Mouse (Mus musculus): ENCODE data around the gene Hs2st1.

The Hs2st1 gene

DNA sequence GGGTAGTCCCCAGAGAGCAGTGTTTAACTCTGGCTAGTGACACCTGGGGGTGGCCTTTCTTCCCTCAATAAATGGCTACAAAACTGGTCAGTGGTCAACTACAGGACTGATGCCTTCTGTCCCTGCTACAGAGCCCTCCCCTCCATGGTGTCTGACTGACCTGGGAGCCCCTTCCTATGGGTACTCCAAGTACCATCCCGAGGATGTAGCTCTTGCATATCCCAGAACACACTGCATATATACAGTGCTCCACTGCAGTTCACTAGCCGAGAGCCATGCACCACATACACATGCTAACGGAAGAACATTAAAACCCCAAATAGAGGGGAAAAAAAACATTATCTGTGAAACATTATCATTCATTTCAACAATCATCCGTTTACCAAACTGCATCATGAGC, 61.6 kb downstream of the Hs2st1 start:
- DNase-seq (ENCODE audit: low read depth, low spot score) = no peak

GRCm38 (mm10) chr3:144507885-144508284, 62.1 kb downstream of the Hs2st1 start:
- no peak for DNase-seq (ENCODE audit: low read depth, low spot score)

- DNase-seq (ENCODE audit: low read depth, low spot score) = peak; percentile 88
Observed at GRCm38 (mm10) chr3:144506213-144506612, 63.8 kb downstream of the Hs2st1 start.

GRCm38 (mm10) chr3:144501930-144502329, 68.1 kb downstream of the Hs2st1 start:
- no peak for DNase-seq (ENCODE audit: low read depth, low spot score)

DNA sequence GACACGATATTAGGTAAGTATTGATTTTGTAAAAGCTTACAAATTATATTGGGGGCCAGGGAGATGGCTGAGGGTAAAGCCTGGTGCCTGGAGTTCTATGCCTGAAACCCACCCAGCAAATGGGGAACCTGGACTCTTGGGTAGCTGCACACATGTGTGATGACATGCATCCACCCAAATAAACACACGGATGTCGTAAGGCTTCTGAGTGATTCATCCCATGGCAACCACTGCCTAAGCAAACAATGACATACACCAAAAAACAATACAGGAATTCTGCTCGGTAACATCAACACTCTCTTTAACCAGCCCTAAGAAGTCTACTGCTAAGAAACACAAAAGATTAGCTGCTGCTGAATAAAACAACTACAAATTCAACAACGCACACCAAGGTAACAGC, 73.2 kb downstream of the Hs2st1 start:
- DNase-seq (ENCODE audit: low read depth, low spot score) = peak; percentile 62

DNA sequence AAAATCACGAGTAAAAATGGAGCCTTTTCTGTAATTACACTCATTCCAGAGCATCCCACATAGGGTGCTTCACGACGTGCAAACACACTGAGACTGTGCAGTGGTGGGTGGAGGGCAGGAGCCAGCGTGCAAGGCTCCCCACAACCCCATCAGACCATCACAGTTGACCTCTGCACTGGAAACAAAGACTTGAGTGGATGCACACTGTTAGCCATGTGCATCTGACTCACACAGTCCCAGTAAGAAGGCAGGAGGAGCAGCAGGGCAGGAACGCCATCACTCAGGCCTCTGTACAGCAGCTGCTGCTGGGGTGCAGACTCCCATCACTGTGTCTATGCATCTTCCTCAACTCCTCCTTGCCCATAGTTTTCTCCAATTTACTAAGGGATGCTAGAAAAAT, 75.1 kb downstream of the Hs2st1 start:
- no peak for DNase-seq (ENCODE audit: low read depth, low spot score)

DNA sequence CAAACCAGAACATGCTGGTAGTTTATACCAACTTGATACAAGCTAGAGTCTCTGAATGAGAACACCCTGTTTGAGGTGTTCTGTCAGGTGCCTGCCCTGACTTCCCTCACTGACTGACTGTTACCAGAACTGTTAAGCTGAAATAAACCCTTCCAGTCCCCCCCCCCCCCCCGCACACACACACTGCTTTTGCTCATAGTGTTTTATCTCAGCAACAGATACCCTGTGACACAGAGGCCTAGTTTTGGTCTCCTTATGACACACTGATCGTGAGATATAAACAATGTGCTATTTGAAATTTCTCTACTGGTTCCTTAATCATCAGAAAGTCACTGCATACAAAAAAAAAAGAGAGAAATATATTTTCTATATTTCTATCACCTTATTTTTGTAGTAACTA, 81.2 kb downstream of the Hs2st1 start:
- DNase-seq (ENCODE audit: low read depth, low spot score) = no peak

- no peak for DNase-seq (ENCODE audit: low read depth, low spot score)
Observed at GRCm38 (mm10) chr3:144480595-144480994, 89.4 kb downstream of the Hs2st1 start.

DNA sequence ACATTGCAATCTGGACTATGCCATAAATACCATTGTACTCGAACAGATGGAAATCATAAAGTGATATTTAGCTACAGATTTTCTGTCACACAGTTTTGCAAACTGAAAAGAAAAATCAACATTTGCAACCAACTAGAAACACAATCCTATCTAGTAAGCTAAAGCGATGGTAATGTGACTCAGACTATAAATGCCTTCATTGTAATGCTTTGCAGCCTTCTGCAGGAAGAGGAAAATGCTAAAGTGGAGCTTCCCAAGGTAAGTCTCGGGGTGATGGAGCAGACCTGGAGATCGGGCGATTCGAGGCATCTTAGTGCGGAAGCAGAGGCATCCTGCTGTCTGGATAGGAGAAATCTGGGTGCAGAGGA, 91.6 kb downstream of the Hs2st1 start:
- DNase-seq (ENCODE audit: low read depth, low spot score) = no peak

- no peak for DNase-seq (ENCODE audit: low read depth, low spot score)
Observed at GRCm38 (mm10) chr3:144477707-144478426, 92.1 kb downstream of the Hs2st1 start.

GRCm38 (mm10) chr3:144475891-144476290, 94.1 kb downstream of the Hs2st1 start:
- DNase-seq (ENCODE audit: low read depth, low spot score) = no peak

DNA sequence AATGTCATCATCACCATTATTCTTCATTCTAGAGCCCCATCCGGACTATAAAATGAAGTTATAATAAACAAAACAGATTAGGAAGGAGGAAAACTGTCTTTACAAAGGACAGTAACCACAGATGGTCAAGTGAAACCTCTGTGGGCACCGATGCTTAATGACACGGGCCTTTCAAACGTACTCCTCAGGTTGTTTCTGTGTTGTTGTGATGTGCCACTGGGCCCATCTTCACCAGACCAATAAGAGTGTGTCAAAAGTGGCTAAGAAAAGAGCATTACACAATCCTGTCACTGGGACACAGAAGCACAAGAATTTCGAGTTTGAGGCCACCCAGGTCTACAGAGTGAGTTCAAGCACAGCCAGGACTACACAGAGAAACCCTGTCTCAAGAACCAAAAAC, 95.3 kb downstream of the Hs2st1 start:
- no peak for DNase-seq (ENCODE audit: low read depth, low spot score)

DNA sequence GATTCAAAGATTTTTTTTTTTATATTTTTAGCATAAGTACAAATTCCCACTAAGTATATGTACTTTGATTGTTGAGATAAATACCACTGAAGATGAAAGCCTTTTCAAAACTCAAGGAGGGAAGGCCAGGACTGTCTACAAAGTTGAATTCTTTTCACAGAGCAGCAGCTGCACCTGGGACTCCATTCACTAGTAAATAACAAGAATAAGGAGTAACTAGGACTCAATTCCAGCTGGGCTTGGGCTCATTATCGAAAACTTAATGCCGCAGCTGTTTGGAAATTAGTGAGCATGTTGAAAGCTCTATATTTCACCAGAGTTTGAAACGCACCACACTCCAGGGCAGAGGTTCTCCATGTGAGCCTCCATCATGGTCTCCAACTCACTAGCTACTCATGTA, 98.0 kb downstream of the Hs2st1 start:
- no peak for DNase-seq (ENCODE audit: low read depth, low spot score)

DNA sequence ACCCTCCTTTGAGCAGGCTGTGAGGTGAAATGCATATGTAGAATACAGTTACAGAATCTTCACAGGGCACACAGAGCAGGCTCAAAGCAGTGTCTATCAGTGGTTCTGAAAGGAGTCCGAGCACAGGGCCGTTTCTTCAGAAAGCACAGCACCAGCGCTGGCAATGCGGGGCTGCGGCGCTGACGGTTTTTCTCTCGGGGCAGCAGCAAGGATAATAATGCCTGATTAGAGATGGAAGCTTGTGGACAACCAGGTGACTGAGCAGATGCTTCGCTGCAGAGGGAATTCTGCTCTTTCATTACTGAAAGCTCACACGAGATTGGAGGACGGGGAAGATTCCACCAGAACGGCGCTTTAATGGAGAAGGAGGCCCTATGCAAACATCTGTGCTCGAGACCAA, 99.1 kb downstream of the Hs2st1 start:
- DNase-seq (ENCODE audit: low read depth, low spot score) = no peak

GRCm38 (mm10) chr3:144467521-144467920, 102.5 kb downstream of the Hs2st1 start:
- peak; percentile 60 for DNase-seq (ENCODE audit: low read depth, low spot score)

- DNase-seq (ENCODE audit: low read depth, low spot score) = peak; percentile 18
Observed at GRCm38 (mm10) chr3:144466108-144466678, 103.8 kb downstream of the Hs2st1 start.

GRCm38 (mm10) chr3:144462679-144463078, 107.3 kb downstream of the Hs2st1 start:
- no peak for DNase-seq (ENCODE audit: low read depth, low spot score)

- no peak for DNase-seq (ENCODE audit: low read depth, low spot score)
Observed at GRCm38 (mm10) chr3:144460183-144460788, 109.7 kb downstream of the Hs2st1 start.

DNA sequence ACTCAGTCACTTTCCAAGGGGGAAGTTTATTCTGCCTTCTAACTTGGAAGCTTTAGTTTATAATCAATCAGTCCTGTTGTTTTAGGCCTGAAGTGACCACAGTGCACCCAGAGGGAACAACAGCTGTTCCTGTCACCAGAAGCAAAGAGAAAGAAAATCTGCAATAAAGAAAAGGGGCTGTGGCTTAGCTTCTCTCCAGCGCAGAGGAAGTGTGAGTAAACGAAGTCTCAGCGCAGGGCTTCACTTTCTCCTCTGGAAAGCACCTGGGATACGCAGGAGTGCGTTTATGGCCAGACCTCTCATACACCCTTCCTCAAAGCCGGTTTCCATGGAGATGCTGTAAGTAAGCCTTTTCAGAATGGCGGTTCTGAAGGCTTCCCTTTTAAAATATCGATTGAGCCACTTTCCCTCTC, 110.7 kb downstream of the Hs2st1 start:
- DNase-seq (ENCODE audit: low read depth, low spot score) = no peak

DNA sequence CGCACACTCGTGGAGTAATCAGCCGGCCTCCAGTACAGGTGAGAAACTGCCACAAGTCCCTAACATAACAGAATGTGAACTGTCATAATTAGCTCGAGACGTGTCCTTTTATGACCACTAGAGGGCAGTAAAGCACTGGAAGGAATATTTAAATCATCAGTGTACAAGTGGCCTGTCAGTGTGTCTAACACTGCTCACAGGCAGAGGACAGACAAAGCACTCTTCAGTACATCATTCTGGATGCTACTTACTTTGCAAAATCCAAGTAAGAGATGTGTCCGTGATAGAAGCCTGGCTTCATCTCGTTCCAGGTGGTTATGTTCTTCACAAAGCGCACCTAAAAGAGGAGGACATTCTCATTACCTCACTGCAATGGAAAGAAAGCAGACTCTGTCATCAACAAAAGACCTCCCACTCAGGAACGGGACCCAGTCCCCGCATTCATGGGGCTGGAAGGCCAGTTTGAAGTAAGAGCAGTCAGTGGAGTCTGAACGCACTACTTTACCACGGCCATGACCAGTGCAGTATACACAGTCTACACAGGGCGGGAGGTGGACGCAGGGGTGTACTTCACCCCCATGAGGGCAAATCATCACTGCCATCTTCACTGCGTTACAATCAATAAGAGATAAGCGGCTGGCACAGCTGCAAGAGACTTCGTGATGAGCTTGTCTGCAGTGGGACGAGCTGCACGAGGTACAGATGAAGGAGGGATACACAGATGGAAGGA, 116.1 kb downstream of the Hs2st1 start:
- DNase-seq (ENCODE audit: low read depth, low spot score) = peak; percentile 87

GRCm38 (mm10) chr3:144448977-144449376, 121.0 kb downstream of the Hs2st1 start:
- peak; percentile 77 for DNase-seq (ENCODE audit: low read depth, low spot score)

DNA sequence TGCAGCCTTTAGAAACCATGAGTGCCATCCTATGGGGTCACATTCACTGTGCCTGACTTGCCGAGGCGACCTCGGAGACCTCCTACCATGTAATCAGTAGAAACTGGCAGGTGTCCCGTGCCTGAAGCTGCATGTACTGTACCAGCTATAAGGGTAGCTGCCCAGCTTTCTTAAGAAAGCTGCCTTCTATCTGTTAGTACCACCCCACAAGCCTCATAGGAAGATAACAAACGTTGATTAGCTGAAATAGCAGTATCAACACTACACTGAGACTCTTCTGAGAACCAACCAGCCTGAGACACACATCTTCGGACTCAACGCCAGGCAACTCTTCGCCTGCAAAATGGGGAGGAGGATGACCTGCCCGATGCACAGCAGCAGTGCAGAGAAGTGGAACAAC, 122.1 kb downstream of the Hs2st1 start:
- no peak for DNase-seq (ENCODE audit: low read depth, low spot score)
